Mouse (Mus musculus) intestine, postnatal 0 days (tissue): ENCODE measurements around the gene Hoxc9. TPM values are rescaled to one million over a fixed set of nuclear protein-coding genes. Genes with fewer than 3 reads are reported as not detected.

Experiments
- ATAC-seq: fragments of 200-750 bp; cut with Nextera tagmentation; 2 replicates; pipeline ENCODE4 v1.8.0; 2017; ENCODE audit warnings: mild to moderate bottlenecking, moderate TSS enrichment, moderate library complexity
- H3K27ac ChIP-seq: fragments of 300-500 bp; sonication (generic); 2 replicates; pipeline ENCODE4 v1.5.1; 2014; ENCODE audit warnings: mild to moderate bottlenecking, low read depth, low read length, moderate library complexity
- H3K27me3 ChIP-seq: fragments of 300-500 bp; sonication (generic); replicated peaks from 2 replicates; pipeline ENCODE4 v1.6.1; 2014; ENCODE audit warnings: low read length, mixed read lengths; ENCODE audit not compliant: control insufficient read depth, insufficient read depth
- H3K36me3 ChIP-seq: fragments of 300-500 bp; sonication (generic); 2 replicates; pipeline ENCODE4 v1.6.1; 2014; ENCODE audit warnings: mild to moderate bottlenecking, moderate library complexity; ENCODE audit not compliant: control insufficient read depth, insufficient read depth
- H3K4me1 ChIP-seq: fragments of 300-500 bp; sonication (generic); replicated peaks from 2 replicates; pipeline ENCODE4 v1.6.1; 2014; ENCODE audit warnings: antibody characterized with exemption, low read length, mixed read lengths; ENCODE audit not compliant: control insufficient read depth, insufficient read depth
- H3K4me2 ChIP-seq: fragments of 300-500 bp; sonication (generic); replicated peaks from 2 replicates; pipeline ENCODE4 v1.6.1; 2014; ENCODE audit warnings: low read depth, mild to moderate bottlenecking, moderate library complexity
- H3K4me3 ChIP-seq: fragments of 300-500 bp; sonication (generic); 2 replicates; pipeline ENCODE4 v1.5.1; 2014; ENCODE audit warnings: low read depth, low read length
- H3K9ac ChIP-seq: fragments of 300-500 bp; sonication (generic); 2 replicates; pipeline ENCODE4 v1.6.1; 2014; ENCODE audit warnings: mild to moderate bottlenecking, low read depth, low read length
- H3K9me3 ChIP-seq: fragments of 300-500 bp; sonication (generic); 2 replicates; pipeline ENCODE4 v1.6.1; 2016; ENCODE audit warnings: mixed run types; ENCODE audit not compliant: control insufficient read depth
- CTCF ChIP-seq: sonication (generic); IDR thresholded peaks from 2 replicates; pipeline ENCODE4 v1.5.1; 2016; ENCODE audit warnings: low read depth, mild to moderate bottlenecking, control low read depth, antibody characterized with exemption, moderate library complexity
- WGBS: fragments of 180-500 bp; shearing (Covaris S2); extraction: QIAGEN DNeasy Blood & Tissue Kit; methylation state at CpG from one replicate; pipeline ENCODE4 v1.1.7; 2014; 5-methylcytosine and 5-hydroxymethylcytosine counted together
- polyA plus RNA-seq: library from polyadenylated mRNA; unstranded; fragments of >200 nt; fragmentation: Nextera tagmentation; extraction: Ambion mirVana; gene quantifications from 2 replicates; pipeline ENCODE4 v1.2.1, GENCODE M21; 2015

The Hoxc9 gene
- polyA plus RNA-seq, 1 experiment from 2014 or later: 0.43 TPM

DNA sequence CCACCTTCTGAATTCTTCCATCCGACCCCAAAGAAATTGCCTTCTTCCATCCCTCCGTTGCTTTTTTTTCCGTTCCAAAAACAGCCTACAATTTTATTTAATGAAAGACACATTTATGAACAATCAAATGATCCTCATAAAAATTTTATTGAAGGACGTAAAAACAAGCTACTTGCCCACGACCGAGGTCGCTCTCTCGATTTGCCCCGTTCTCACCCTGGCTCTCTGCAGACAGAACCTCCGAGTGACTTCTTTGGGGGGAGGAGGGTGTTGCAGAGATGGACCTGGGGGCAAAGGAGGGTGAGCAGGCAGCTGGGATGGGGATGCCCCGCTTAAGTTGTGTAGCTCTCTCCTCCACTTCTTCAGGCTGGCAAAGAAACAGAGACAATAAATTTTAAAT, 4.1 kb downstream of the Hoxc9 start:
- Histone ChIP-seq H3K9ac (no peak overlapping the region), H3K27ac (no peak overlapping the region), H3K4me3 (no peak overlapping the region), H3K27me3 (peaks cover 99% of the 10 kb centered on the region), H3K36me3 (no peaks in the 10 kb centered on the region), H3K4me1 (0 out of 2 replicates have a peak, but pooled peaks cover 3% of the 10 kb centered on the region), H3K9me3 (no peaks in the 10 kb centered on the region), H3K4me2 (no peak overlapping the region)
- ATAC-seq: no peak
- TF ChIP-seq CTCF: no peak
- 8% methylated on average over 11 of the region's 11 CpGs for WGBS

DNA sequence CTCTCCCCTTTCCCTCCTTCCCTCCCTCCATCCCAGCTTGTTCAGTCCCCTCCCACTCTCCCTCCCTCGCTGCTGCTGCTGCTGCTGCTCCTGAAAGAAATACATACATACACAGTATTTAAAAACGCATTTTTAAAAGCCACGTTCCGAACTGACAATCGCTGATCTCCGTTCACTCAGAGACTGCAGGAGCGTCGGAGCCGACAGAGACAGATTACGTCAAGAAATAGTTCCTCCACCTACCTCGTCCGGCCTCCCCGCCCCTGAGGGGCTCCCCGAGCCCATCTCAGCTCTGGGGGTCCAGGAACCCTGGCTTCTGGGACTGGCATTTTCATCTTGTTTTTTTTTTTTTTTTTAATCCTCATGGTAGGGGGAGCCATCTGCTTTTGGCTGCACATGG, 4.7 kb downstream of the Hoxc9 start:
- no peaks in the 10 kb centered on the region for H3K36me3 ChIP-seq
- H3K4me2 ChIP-seq: peak overlapping the region; percentile 52
- H3K9me3 ChIP-seq: no peaks in the 10 kb centered on the region
- 3% methylated on average over 14 of the region's 14 CpGs for WGBS
- no peak overlapping the region for H3K9ac ChIP-seq
- no peak overlapping the region for H3K27ac ChIP-seq
- ATAC-seq: no peak
- peaks cover 99% of the 10 kb centered on the region for H3K27me3 ChIP-seq
- TF ChIP-seq CTCF: no peak
- 0 out of 2 replicates have a peak, but pooled peaks cover 3% of the 10 kb centered on the region for H3K4me1 ChIP-seq
- H3K4me3 ChIP-seq: peak overlapping the region; percentile 25

DNA sequence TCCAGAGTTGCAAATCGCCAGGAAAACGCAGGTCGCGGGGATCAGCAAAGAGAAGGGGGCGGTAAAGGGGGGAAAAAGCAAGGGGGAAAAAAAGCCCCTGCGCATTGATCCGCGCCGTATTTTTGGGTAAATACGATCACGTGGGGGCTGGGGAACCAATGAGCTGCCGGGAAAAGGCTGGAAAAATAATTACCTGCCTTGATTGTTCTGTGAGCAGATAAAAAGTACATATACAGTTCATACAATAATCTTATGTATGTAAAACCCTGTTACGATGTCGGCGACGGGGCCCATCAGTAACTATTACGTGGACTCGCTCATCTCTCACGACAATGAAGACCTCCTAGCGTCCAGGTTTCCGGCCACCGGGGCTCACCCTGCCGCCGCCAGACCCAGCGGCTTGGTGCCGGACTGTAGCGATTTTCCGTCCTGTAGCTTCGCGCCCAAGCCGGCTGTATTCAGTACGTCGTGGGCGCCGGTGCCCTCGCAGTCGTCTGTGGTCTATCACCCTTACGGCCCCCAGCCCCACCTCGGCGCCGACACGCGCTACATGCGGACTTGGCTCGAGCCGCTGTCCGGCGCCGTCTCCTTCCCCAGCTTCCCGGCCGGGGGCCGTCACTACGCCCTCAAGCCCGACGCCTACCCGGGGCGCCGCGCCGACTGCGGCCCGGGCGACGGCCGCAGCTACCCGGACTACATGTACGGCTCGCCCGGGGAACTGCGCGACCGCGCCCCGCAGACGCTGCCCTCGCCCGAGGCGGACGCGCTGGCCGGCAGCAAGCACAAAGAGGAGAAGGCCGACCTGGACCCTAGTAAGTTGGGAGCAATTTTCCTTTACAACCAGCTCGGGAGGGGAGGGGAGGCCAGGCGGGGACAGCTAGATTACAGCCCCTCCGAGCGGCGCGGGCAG, 5.4 kb downstream of the Hoxc9 start:
- under 1% methylated on average over 88 of the region's 88 CpGs for WGBS
- Histone ChIP-seq H3K4me1 (0 out of 2 replicates have a peak, but pooled peaks cover 3% of the 10 kb centered on the region), H3K36me3 (no peaks in the 10 kb centered on the region), H3K4me2 (peak overlapping the region; percentile 52), H3K4me3 (peak overlapping the region; percentile 25), H3K9ac (peak overlapping the region; percentile 31; the same call in 1 of the 2 replicates), H3K27me3 (peaks cover 99% of the 10 kb centered on the region), H3K9me3 (no peaks in the 10 kb centered on the region), H3K27ac (no peak overlapping the region)
- no peak for ATAC-seq
- TF ChIP-seq CTCF: no peak

DNA sequence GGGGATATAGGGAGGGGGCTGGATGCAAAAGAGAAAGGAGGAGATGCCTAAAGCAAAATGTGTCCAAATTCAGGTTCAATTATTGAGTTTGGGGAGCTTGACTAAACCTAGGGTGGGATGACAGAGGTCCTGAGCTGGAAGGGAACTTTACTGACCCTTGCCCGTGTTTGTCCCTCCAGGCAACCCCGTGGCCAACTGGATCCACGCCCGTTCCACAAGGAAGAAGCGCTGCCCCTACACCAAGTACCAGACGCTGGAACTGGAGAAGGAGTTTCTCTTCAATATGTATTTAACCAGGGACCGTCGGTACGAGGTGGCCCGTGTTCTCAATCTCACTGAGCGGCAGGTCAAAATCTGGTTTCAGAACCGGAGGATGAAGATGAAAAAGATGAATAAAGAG, 7.5 kb downstream of the Hoxc9 start:
- Histone ChIP-seq H3K36me3 (no peaks in the 10 kb centered on the region), H3K9me3 (no peaks in the 10 kb centered on the region), H3K9ac (no peak overlapping the region), H3K27me3 (peaks cover 99% of the 10 kb centered on the region), H3K4me2 (no peak overlapping the region), H3K4me3 (no peak overlapping the region), H3K27ac (no peak overlapping the region), H3K4me1 (0 out of 2 replicates have a peak, but pooled peaks cover 3% of the 10 kb centered on the region)
- 6% methylated on average over 12 of the region's 12 CpGs for WGBS
- no peak for TF ChIP-seq CTCF
- no peak for ATAC-seq

DNA sequence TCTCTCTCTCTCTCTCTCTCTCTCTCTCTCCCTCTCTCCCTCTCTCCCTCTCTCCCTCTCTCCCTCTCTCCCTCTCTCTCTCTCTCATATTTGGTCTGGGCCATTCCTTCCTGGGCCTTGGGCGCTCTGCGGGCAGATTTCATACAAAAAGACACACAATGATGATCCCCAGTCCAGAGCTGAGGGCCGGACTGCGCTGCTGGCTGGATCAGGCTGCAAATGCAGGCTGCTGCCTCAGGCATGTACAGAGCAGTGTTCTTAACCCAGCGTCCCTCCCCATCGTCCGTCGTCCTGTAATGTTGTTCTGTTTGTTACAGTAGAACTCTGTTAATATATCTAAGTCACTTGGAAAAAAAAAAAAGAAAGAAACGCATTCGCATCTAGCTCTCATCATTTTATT, 8.3 kb downstream of the Hoxc9 start:
- H3K4me3 ChIP-seq: no peak overlapping the region
- no peak for ATAC-seq
- WGBS: 7% methylated on average over 10 of the region's 10 CpGs
- H3K9me3 ChIP-seq: no peaks in the 10 kb centered on the region
- H3K9ac ChIP-seq: no peak overlapping the region
- no peak for TF ChIP-seq CTCF
- 0 out of 2 replicates have a peak, but pooled peaks cover 3% of the 10 kb centered on the region for H3K4me1 ChIP-seq
- H3K27ac ChIP-seq: no peak overlapping the region
- H3K27me3 ChIP-seq: peaks cover 99% of the 10 kb centered on the region
- no peaks in the 10 kb centered on the region for H3K36me3 ChIP-seq
- no peak overlapping the region for H3K4me2 ChIP-seq

DNA sequence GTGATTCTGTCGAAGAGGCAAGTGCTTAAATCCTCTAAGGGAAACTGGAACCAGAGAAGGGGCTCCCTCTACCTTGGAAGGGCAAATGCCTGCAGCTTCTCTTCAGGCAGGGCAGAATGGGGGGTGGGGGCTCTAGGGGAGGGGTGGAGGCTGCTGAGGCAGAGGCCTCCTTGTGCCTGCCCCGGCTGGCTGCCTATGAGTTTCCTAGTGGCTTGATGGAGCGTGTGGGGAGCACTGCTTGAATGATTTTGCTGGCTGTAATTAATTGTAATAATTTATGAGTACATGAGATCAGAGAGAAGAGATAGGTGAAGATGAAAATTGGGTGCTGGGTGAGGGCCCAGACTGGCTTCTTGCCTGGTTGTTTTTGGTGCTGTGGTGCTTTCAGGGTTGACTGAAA, 8.7 kb downstream of the Hoxc9 start:
- H3K9ac ChIP-seq: no peak overlapping the region
- H3K36me3 ChIP-seq: no peaks in the 10 kb centered on the region
- WGBS: 24% methylated on average over 3 of the region's 3 CpGs
- H3K27me3 ChIP-seq: peaks cover 99% of the 10 kb centered on the region
- no peak overlapping the region for H3K27ac ChIP-seq
- no peak overlapping the region for H3K4me2 ChIP-seq
- H3K4me1 ChIP-seq: 0 out of 2 replicates have a peak, but pooled peaks cover 3% of the 10 kb centered on the region
- no peak for TF ChIP-seq CTCF
- ATAC-seq: no peak
- H3K4me3 ChIP-seq: no peak overlapping the region
- H3K9me3 ChIP-seq: no peaks in the 10 kb centered on the region
